Mouse (Mus musculus): ENCODE results near the gene Plekha6.

The Plekha6 gene

GRCm38 (mm10) chr1:133146014-133147009 lies 17.7 kb upstream of the Plekha6 start:
- peak; percentile 42 for DNase-seq (ENCODE audit: low spot score)

DNA sequence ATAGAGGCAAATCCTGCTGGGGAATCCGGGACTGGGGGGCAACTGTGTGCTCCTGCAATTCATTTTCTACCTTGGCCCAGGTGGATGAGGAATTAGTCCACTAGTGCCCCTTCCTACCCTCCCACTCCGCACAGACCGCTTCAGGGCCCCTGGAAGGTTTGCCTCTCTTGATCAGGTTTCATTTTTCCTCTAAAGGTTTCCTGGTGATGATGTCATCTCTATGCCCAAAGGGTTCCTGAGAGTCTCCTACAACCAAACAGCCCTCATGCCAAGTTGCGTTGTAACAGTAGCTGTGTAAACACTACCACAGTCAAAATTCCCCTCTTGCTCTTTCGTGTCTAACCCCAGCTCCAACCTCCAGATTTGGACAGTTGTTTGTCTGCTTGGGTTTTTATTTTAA lies 16.7 kb upstream of the Plekha6 start:
- DNase-seq (ENCODE audit: low spot score): no peak

- DNase-seq (ENCODE audit: low spot score): no peak
Measured at GRCm38 (mm10) chr1:133148122-133148521, 15.9 kb upstream of the Plekha6 start.

DNA sequence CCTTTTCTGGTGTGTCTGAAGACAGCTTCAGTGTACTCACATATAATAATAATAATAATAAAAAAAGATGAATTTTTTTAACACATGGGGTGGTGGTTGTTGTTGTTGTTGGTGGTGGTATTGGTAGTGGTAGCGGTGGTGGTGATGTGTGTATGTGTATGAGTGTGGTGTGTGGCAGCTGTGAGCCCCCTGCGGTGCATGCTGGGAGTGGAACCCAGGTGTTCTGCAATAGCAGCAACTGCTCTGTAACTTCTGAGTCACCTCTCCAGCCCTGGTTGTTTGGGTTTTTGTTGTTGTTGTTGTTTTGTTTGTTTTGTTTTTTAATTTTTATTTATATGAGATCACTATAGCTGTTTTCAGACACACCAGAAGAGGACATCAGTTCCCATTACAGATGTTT lies 13.5 kb upstream of the Plekha6 start:
- DNase-seq (ENCODE audit: low spot score): no peak

DNA sequence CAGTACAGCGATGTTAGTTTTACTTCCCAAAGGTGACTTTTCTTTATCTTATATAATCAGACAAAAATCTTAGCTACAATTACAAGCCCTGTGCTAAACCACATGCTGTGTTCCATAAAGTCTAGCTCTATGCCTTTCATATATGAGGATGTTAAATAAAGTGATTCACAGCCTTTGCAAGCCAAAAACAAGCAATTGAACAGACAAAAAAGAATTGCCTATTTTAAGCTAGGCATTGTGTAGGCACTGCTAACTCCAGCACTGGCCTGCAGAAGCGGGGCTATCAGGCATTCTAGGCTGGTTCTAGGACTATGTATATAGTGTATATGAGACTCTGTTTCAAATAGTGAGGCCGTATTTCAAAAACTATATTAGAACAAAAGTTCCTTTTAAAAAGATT lies 11.8 kb upstream of the Plekha6 start:
- DNase-seq (ENCODE audit: low spot score): no peak

GRCm38 (mm10) chr1:133155270-133155669 lies 8.7 kb upstream of the Plekha6 start:
- DNase-seq (ENCODE audit: low spot score): no peak

GRCm38 (mm10) chr1:133159128-133159564 lies 4.9 kb upstream of the Plekha6 start:
- DNase-seq (ENCODE audit: low spot score): no peak

GRCm38 (mm10) chr1:133161559-133161958 lies 2.5 kb upstream of the Plekha6 start:
- DNase-seq (ENCODE audit: low spot score): no peak

DNA sequence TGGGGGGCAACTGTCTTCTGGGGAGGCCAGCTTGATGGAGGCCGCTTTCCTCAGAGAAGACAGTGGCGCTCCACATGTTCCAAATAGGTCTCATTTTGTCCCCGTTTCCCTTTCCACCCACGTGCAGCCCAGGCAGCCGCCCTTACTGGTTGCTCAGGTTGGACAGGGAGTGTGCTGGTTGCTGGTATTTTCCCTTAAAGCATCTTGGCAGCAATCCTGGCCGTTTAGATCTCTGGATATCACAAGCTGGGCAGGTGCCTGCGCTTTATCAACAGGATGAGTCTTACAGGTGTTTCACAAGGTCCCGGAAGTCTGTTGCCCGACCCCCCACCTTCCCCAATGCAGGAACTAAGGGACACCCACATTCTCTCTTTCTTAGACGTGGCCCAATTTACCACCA lies 2.0 kb upstream of the Plekha6 start:
- no peak for DNase-seq (ENCODE audit: low spot score)

- no peak for DNase-seq (ENCODE audit: low spot score)
Measured at GRCm38 (mm10) chr1:133162981-133163380, 1.0 kb upstream of the Plekha6 start.

DNA sequence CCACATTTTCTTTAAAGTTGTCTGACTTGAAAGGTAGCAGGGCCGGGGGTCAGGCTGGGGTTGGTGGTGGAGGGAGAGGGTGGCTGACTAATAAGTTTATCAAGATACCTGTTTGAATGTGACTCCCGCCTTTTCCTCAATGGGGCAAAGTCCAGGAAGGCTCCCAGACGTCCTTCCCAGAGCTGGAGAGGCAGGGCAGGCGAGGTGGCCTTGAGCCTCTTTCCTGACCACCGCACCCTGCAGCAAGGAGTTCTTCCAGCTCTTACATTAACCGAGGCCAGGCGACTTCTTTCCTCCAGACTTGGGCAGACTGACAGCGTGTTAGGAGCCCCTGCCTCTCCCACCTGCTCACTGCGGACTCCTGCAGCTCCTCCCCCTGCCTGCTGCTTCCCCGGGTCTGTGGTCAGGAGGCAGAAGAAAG lies 591 bp downstream of the Plekha6 start:
- no peak for DNase-seq (ENCODE audit: low spot score)

- no peak for DNase-seq (ENCODE audit: low spot score)
Measured at GRCm38 (mm10) chr1:133165111-133165510, 1.1 kb downstream of the Plekha6 start.

- no peak for DNase-seq (ENCODE audit: low spot score)
Measured at GRCm38 (mm10) chr1:133168318-133169060, 4.5 kb downstream of the Plekha6 start.

- no peak for DNase-seq (ENCODE audit: low spot score)
Measured at GRCm38 (mm10) chr1:133170196-133170595, 6.2 kb downstream of the Plekha6 start.

DNA sequence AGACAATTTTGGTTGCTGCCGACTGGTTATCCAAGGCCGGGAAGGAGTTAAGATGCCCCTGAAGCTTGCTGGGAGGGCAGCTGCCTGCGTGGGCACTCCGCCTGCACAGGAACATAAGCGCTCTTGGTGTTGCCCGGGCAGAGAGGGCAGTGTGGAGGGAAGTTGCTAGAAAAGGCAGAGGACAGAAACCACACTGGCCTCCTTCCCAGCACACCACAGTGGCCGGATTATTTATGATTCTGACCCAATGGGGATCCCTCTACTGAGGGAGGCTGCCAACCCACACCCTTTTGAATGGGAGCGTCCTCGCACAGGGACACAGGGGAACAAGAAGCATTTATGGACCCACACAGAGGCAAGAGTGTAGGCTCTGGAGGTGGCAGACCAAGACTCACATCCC lies 7.3 kb downstream of the Plekha6 start:
- DNase-seq (ENCODE audit: low spot score): no peak

- DNase-seq (ENCODE audit: low spot score): no peak
Measured at GRCm38 (mm10) chr1:133175150-133175549, 11.1 kb downstream of the Plekha6 start.

DNA sequence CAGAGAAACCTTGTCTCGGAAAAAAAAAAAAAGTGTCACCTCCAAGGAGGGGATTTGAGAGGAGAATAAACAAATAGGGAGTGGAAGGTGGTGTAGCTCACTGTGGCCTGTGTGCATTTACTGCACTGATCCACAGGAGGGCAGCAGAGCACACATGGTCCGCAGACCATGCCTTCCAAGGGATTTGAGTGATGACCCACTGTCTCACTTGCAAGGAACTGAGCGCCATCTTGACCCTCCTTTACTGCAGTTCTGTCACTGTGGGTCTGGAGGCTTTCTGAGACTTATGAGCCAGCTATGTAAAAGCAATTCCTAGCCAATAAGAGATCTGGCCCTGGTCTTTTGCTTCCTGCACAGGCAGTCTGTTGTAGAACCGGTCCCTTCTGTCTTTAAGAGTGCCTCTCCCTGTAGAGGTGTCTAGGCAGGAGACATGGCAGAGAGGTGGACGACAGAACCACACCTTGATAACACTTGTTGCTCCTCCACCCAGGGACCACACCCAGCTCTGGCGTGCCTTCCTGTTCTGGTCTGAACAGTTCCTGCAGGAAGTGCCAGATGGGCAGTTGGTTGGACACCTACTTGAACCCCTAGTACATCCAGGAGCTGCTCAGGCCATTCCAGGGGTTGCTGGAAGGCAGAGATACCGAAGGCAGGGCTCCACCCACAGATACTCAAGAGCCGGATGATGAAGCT lies 13.6 kb downstream of the Plekha6 start:
- DNase-seq (ENCODE audit: low spot score): peak; percentile 29

GRCm38 (mm10) chr1:133178732-133179440 lies 14.9 kb downstream of the Plekha6 start:
- DNase-seq (ENCODE audit: low spot score): no peak

DNA sequence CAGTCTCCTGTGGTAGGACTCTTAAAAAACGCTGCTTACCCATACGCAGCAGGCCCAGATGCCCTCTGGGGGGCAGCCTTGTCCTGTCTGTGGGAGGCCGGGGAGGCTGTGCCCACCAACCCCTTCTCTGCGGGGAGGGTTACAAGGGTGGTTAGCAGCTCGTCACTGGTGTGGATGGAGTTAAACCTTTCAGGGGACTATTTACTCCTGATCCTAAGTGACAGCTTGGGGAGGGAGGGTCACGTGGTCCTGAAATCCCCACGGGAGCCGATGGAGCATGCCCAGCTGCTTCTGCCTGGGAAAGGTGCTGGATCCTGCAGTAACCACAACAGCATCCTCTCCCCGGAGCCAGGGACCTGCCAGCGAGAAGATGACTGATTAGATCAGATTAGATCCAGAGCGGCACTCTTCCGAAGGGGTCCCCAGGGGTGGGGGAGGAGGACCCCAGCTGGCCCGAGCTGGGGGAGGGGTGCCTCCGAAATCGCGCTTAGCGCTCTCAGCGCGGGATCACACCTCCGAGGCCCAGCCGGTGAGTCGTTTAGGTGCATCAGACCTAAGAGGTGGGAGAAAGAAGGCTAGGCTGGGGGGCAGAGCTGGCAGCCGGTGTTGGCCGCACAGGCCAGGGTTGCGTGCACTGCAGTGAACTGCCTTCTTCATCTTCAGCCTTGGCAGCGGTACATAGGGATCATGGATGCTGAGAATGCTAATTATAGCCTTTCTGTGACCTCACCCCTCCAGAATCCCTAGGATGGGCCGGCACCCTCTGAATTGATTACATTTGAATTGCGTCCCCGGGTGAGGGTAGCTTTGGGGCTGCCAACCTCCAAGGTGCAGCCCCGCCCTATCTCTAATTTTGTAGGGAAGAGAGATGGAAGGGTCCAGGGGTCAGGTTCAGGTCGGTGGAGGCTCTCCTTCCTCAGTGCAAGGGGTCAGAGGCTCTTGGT lies 17.3 kb downstream of the Plekha6 start:
- no peak for DNase-seq (ENCODE audit: low spot score)

- DNase-seq (ENCODE audit: low spot score): no peak
Measured at GRCm38 (mm10) chr1:133182016-133182705, 18.2 kb downstream of the Plekha6 start.
